Mouse (Mus musculus) adrenal gland, adult 10 weeks (tissue): ENCODE measurements around the gene Nsun3. TPM values are rescaled to one million over a fixed set of nuclear protein-coding genes. Genes with fewer than 3 reads are reported as not detected.

Experiments
- polyA plus RNA-seq: library from polyadenylated mRNA; stranded (reverse); fragments of 350-450 nt; fragmentation: Illumina TruSeq; extraction: RNeasy Lipid Tissue Mini Kit (QIAGEN cat#74804); gene quantifications from one replicate; pipeline ENCODE4 v1.2.3, GENCODE M21; 2014; ENCODE audit warnings: low read depth, low replicate concordance

Gene Nsun3
- 41.7 TPM for polyA plus RNA-seq

GRCm38 (mm10) chr16:62786621-62787331 lies at the start of gene Nsun3:
Gene Nsun3, minus strand, starts transcription at chr16:62786818.

GRCm38 (mm10) chr16:62814491-62814890 lies 27.9 kb upstream of the Nsun3 start, which contains the start of gene Stx19:
Gene Stx19, plus strand, starts transcription at chr16:62814676.

Other genes with a start within 250 kb of the Nsun3 start
- not detected for gene Stx19, start 27.9 kb upstream of the Nsun3 start, polyA plus RNA-seq
- 24.1 TPM for gene Arl13b, start 60.2 kb upstream of the Nsun3 start, polyA plus RNA-seq
- gene Pros1, start 67.5 kb upstream of the Nsun3 start, polyA plus RNA-seq, result 195 TPM